Mouse (Mus musculus): Measurements from ENCODE around the gene Phrf1. TPM values are rescaled to one million over a fixed set of nuclear protein-coding genes. Genes with fewer than 3 reads are reported as not detected.

Gene Phrf1
- polyA plus RNA-seq (2012; rRNA removed) = 22.2 and 24.8 TPM in 2 replicates

DNA sequence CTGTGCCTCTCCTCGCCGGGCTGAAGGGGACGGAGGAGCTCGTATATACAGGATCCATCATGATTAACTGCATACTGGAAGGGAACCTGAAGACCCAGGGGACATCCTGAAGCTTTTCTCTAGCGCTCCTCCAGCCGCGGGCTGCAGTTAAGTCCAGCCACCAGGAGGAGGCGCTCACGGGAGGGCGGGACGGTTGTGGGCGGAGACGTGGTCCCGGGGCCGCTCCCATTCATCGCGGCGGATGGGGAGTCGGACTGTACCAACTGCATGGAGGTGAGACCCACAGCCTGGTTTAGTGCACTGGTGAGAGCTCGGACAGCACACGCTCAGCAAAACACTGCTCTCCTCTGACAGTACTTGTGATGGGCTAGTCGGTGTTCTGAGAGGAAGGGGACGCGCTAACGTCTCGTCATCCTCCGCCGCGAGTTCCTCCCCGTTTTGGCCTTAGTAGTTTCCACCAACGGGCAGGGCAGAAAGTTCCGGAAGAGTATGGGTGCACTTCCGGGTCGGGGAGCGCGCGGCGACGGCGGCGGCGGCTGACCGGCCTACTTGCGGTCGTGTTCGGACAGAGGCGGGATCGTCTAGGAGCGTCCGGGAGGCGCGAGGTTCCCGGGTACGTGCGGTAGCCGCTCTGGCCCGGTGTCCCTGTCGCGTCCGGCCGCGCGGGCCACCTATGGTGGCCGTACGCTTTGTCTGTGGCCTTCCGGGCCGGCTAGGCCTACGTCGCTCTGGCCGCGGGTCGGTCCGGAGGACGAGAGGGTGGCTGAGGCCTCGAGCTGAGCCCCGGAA is at the start of gene Phrf1:
Gene Phrf1 (plus strand): TSS at position 506 of the 789 bp plus-strand sequence.

DNA sequence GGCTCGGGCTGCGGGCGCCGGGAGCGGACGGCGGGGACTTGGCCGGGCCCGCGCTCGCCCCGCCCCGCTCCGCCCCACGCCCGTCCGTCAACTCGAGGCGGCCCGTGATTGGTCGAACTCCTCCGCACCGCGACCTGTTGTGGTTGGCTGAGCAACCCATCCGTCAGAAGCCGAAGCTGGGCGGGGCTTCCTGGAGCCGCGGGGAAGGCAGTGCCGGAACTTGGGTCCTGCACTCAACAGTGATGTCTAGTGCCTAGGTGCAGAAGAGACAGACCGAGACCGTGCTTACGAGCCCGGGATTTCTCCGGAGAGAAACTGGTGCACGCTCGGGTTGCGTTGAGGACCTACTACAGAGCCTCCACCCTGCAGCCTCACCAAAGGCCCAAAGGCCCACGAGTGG is 34.6 kb upstream of the Phrf1 start, which contains the start of the genes Hras and Lrrc56:
Gene Hras (minus strand): TSS at position 58 of the 400 bp plus-strand sequence.
Gene Lrrc56 (plus strand): TSS at position 210 of the 400 bp plus-strand sequence.

DNA sequence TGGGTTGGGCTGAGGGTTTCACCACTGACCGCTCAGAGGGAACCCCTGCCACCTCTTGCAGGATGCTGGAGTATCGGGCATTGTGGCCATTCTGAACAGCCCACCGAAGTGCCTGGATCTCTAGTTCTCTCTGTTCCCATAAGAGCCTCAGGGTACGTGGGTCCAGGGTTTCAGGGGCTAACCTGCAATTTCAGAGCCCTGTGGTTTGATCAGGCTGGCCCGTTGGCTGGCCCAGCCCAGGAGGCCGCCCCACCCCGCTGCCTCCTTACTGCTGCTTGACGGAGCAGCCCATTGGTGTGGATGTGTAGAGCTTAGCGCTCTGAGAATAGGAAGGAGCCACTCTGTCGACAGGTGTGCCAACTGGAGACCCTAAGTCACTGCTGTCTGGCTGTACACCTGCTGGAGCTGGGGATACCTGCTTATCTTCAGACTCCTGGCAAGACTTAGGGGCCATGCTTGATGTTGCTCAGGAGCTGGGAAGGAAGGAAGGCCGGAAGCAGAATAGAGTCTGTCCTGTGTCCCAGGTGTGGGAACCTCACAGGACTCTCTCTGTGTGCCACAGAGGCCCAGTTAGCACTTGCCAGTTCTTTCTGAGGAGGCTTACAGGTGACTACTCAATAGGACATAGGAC is 14.9 kb upstream of the Phrf1 start, which contains the start of gene Lmntd2:
Gene Lmntd2 (minus strand): TSS at position 476 of the 631 bp plus-strand sequence.

DNA sequence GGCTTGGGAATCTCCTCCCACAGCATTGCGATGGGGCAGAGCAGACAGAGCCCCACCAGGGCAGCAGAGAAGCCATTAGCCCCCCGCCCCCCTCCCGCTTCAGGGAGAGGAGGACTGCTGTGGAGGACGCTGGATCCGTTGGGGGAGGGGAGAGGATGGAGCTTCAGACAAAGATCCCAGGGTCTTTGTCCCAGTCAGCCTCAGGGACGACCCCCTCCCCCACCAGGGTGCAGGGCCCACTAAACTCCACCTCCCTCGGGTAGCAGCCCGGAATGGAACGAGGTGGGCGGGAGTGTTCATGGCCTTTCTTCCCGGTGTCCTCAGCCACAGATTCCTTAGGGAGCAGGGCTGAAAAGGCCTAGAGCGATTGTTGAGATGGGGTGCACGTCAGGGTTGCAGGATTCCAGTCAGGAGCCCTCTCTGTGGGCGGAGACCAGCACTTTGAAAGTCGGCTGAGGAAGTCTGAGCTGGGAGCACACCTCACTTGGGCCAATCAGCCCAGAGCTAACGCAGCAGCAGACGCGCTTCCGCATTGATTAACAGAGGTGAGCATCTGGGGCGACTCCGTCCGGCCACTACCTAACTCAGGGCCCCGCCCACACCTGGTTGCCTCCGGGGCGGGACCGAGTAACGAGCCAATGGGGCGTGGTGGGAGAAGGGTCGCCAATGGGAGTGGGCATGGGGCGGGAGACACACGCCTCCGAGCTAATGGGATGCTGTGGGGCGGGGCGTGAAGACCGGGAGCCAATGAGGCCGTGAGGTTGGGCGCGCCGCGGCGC is 13.3 kb upstream of the Phrf1 start, which contains the start of gene Rassf7:
Gene Rassf7 (plus strand): TSS at position 760 of the 779 bp plus-strand sequence.

DNA sequence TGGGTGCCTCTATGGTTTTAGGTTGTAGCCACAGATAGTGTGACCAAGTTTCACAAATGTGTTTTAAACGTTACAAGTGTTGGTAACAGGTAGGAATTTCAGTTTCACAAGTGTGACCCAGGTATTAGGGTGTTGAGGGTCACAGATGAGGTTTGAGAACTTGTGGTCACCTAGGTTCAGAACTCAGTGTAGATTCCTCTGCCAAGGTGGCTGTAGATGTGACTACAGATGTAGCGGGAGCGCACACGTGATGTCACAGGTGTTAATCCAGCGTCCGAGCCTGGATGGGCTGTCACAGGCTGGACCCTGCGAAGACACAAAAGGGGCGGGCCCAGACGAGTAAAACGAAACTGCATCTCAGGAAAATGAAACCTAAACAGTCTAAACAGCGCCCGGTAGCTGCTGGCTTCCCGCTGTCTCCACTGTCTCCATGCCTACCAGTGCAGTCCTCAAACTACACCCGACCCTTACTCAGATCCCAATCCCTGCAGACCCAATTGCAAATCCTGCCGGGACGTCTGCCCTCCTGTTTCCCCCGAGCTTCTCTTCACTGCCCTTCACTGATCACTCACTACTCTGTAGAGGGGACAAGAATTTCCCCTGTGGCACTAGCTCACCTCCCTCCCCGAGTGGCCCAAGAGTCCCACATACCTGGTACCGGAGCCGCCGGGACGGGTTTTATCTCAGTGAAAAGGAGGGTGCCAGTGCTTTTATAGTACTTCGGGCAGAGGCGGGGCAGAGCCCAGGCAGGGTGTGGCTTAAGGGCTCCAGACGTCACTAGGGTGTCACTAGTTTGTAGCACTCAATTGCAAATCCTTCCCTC is 37.4 kb downstream of the Phrf1 start, which contains the start of gene Irf7:
Gene Irf7 (minus strand): TSS at position 743 of the 823 bp plus-strand sequence.

DNA sequence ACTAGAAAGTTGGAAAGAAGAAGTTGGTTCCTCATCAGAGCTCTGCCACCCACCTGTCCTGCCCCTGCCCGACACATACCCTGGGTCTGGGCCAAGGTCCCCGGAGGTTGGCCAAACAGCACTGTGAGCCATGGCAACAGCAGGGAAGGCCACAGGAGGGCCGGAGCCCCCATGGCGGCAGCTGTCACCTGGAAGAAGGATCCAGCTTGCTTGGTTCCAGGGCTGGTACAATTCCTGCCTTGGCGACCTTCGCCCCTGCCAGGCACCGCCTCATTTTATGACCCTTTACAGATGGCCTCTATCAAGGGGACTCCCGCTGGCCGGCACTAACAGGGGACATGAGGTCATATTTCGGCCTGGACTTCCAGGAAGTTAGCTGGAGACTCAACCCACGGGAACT is 48.0 kb downstream of the Phrf1 start, which contains the start of gene Cdhr5:
Gene Cdhr5 (minus strand): TSS at position 241 of the 400 bp plus-strand sequence.

DNA sequence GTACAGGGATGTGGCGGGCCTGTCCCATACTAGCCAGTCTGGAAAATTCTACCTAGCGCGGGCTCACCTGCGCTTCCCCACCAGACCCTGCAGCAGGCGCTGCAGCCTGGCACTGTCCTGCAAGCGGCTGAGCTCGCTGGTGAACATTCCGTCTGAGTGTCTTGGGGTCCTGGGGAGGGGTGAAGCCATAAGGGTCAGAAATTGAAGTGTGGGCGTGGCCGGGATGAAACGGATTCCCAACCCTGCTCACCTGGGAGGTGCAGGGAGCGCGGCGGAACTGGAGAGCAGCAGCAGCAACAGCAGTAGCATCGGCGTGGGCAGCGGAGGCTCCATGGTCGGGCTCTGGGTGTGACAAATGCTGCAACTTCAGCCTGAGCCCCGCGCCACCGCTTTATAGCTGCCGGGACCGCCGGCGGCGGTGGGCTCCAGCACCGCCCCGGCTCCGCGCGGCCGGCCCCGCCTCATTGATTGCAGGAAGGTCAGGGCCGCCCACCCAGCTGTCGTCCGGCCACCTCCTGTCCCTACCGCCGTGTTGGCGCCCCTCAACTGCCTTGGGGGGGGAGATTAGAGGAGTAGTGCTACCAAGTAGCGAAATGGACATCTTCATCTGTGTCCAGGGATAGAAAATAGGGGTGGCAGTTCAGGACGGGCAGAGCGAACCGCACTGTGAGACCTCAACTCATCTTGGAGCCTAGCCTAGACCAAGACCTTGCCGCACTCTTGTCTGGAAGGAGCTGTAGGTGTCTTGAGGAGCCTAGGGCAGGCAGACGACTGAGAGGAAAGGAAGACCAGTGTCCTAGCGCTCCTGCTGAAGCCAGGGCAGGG is 50.4 kb downstream of the Phrf1 start, which contains the start of gene Sct:
Gene Sct (minus strand): TSS at position 368 of the 825 bp plus-strand sequence.

DNA sequence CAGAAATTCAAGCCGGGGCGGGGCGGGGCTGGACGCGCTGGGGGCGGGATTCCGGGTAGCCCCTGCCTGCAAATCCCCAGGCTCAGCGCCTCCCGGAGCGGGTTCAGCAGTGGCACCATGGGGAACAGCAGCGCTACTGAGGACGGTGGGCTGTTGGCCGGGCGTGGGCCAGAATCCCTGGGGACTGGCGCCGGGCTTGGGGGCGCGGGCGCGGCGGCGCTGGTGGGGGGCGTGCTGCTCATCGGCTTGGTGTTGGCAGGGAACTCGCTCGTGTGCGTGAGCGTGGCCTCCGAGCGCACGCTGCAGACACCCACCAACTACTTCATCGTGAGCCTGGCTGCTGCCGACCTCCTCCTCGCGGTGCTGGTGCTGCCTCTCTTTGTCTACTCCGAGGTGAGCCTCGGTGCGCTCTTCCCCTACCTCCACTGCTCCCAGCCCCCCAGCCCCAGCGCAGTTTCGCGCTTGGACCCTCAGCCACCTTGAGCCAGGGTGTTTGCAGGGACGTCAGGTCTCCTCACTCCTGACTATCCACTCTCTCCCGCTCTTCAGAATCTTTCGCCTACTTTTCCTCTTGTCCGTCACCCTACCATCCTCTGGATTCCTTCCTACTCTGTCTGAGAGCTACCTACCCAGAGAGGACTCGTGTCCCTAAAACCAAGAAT is 63.5 kb downstream of the Phrf1 start, which contains the start of gene Drd4:
Gene Drd4 (plus strand): TSS at position 86 of the 662 bp plus-strand sequence.

Other genes starting within 250 kb of the Phrf1 start
- gene Ifitm3, start 218.0 kb upstream of the Phrf1 start, polyA plus RNA-seq (2012; rRNA removed) = 378 and 768 TPM in 2 replicates
- gene Ifitm6, start 210.9 kb upstream of the Phrf1 start, polyA plus RNA-seq (2012; rRNA removed) = 5.8 and 9.8 TPM in 2 replicates
- gene Gm17387, start 199.7 kb upstream of the Phrf1 start, polyA plus RNA-seq (2012; rRNA removed) = not detected in 2 replicates
- gene B4galnt4, start 167.7 kb upstream of the Phrf1 start, polyA plus RNA-seq (2012; rRNA removed) = 3.2 and 3.5 TPM in 2 replicates
- 13.5 and 14.9 TPM in 2 replicates for gene Pkp3, start 150.6 kb upstream of the Phrf1 start, polyA plus RNA-seq (2012; rRNA removed)
- gene Sigirr, start 128.2 kb upstream of the Phrf1 start, polyA plus RNA-seq (2012; rRNA removed) = 11.4 and 12.8 TPM in 2 replicates
- 2.1 and 2.7 TPM in 2 replicates for gene Ano9, start 111.0 kb upstream of the Phrf1 start, polyA plus RNA-seq (2012; rRNA removed)
- gene Ptdss2, start 106.4 kb upstream of the Phrf1 start, polyA plus RNA-seq (2012; rRNA removed) = 62.9 and 65.4 TPM in 2 replicates
- 248 and 267 TPM in 2 replicates for gene Rnh1, start 55.9 kb upstream of the Phrf1 start, polyA plus RNA-seq (2012; rRNA removed)
- gene Hras, start 34.8 kb upstream of the Phrf1 start, polyA plus RNA-seq (2012; rRNA removed) = 87.5 and 94.7 TPM in 2 replicates
- gene Lrrc56, start 34.6 kb upstream of the Phrf1 start, polyA plus RNA-seq (2012; rRNA removed) = 13.4 and 23.5 TPM in 2 replicates
- 3.1 and 4.9 TPM in 2 replicates for gene Lmntd2, start 14.7 kb upstream of the Phrf1 start, polyA plus RNA-seq (2012; rRNA removed)
- 46.2 and 50.8 TPM in 2 replicates for gene Rassf7, start 12.9 kb upstream of the Phrf1 start, polyA plus RNA-seq (2012; rRNA removed)
- gene Irf7, start 37.7 kb downstream of the Phrf1 start, polyA plus RNA-seq (2012; rRNA removed) = 57.8 and 77.3 TPM in 2 replicates
- 1.2 and 1.6 TPM in 2 replicates for gene Cdhr5, start 48.0 kb downstream of the Phrf1 start, polyA plus RNA-seq (2012; rRNA removed)
- gene Sct, start 50.3 kb downstream of the Phrf1 start, polyA plus RNA-seq (2012; rRNA removed) = 15.3 and 19.9 TPM in 2 replicates
- gene Drd4, start 63.2 kb downstream of the Phrf1 start, polyA plus RNA-seq (2012; rRNA removed) = 22.0 and 22.8 TPM in 2 replicates
- 26.5 and 30.5 TPM in 2 replicates for gene Deaf1, start 98.9 kb downstream of the Phrf1 start, polyA plus RNA-seq (2012; rRNA removed)
- 39.0 and 45.8 TPM in 2 replicates for gene Tmem80, start 99.0 kb downstream of the Phrf1 start, polyA plus RNA-seq (2012; rRNA removed)
- gene Eps8l2, start 110.1 kb downstream of the Phrf1 start, polyA plus RNA-seq (2012; rRNA removed) = 20.8 and 24.1 TPM in 2 replicates
- gene Taldo1, start 163.4 kb downstream of the Phrf1 start, polyA plus RNA-seq (2012; rRNA removed) = 165 and 186 TPM in 2 replicates
- 109 and 117 TPM in 2 replicates for gene Gatd1, start 185.4 kb downstream of the Phrf1 start, polyA plus RNA-seq (2012; rRNA removed)
- 0.26 and 0.55 TPM in 2 replicates for gene Cend1, start 200.7 kb downstream of the Phrf1 start, polyA plus RNA-seq (2012; rRNA removed)
- gene Slc25a22, start 209.1 kb downstream of the Phrf1 start, polyA plus RNA-seq (2012; rRNA removed) = 105 and 114 TPM in 2 replicates
- 18.9 and 28.4 TPM in 2 replicates for gene Pidd1, start 215.2 kb downstream of the Phrf1 start, polyA plus RNA-seq (2012; rRNA removed)
- 775 and 918 TPM in 2 replicates for gene Rplp2, start 218.6 kb downstream of the Phrf1 start, polyA plus RNA-seq (2012; rRNA removed)
- 237 and 253 TPM in 2 replicates for gene Pnpla2, start 226.4 kb downstream of the Phrf1 start, polyA plus RNA-seq (2012; rRNA removed)
- 69.1 and 83.9 TPM in 2 replicates for gene Cracr2b, start 232.3 kb downstream of the Phrf1 start, polyA plus RNA-seq (2012; rRNA removed)
- gene Cd151, start 238.6 kb downstream of the Phrf1 start, polyA plus RNA-seq (2012; rRNA removed) = 818 and 883 TPM in 2 replicates
- gene Polr2l, start 246.3 kb downstream of the Phrf1 start, polyA plus RNA-seq (2012; rRNA removed) = 90.7 and 143 TPM in 2 replicates
- 331 and 388 TPM in 2 replicates for gene Tspan4, start 246.5 kb downstream of the Phrf1 start, polyA plus RNA-seq (2012; rRNA removed)

Measured in ovary, adult 2 months (tissue).